27 mouse cellular contexts compared by ENCODE assay signal in genomic region chr15:11204934-11205333, GRCm38 (mm10).
DNase-seq lines count a peak whose midpoint lies in the region; ATAC-seq lines count a peak whose summit lies in the region.
"Had no signal": no experiment of that assay in that cellular context is flagged by ENCODE, and none has a peak within 500 bp of the region (broad histone marks: within the 10 kb centered on the region; RNA-seq: fewer than 3 reads in every experiment).

No protein-coding gene starts in this region.

- H3K9me3 ChIP-seq in midbrain, embryonic 13.5 days: no peaks in the 10 kb centered on the region
- H3K9me3 ChIP-seq: embryonic facial prominence, embryonic 13.5 days; forebrain, embryonic 10.5 days; forebrain, embryonic 13.5 days; G1E; heart, embryonic 12.5 days; heart, embryonic 15.5 days; hindbrain, embryonic 12.5 days; hindbrain, embryonic 15.5 days had no signal

- H3K4me1 ChIP-seq in midbrain, embryonic 13.5 days (replicated peaks): no peaks in the 10 kb centered on the region
- H3K4me1 ChIP-seq: forebrain, embryonic 10.5 days; forebrain, embryonic 13.5 days; heart, embryonic 12.5 days; heart, embryonic 15.5 days; hindbrain, embryonic 12.5 days; hindbrain, embryonic 15.5 days had no signal

- no peaks in the 10 kb centered on the region for H3K36me3 ChIP-seq in midbrain, embryonic 13.5 days
- H3K36me3 ChIP-seq: embryonic facial prominence, embryonic 13.5 days; forebrain, embryonic 10.5 days; G1E; heart, embryonic 12.5 days; heart, embryonic 15.5 days; hindbrain, embryonic 12.5 days; hindbrain, embryonic 15.5 days had no signal

- 84% methylated on average over 3 of the region's 3 CpGs for WGBS in midbrain, embryonic 13.5 days

- H3K9ac ChIP-seq in midbrain, embryonic 13.5 days (replicated peaks): no peak overlapping the region
- H3K9ac ChIP-seq: embryonic facial prominence, embryonic 13.5 days; forebrain, embryonic 13.5 days; heart, embryonic 12.5 days; heart, embryonic 15.5 days; hindbrain, embryonic 12.5 days; hindbrain, embryonic 15.5 days had no signal

- H3K4me2 ChIP-seq in midbrain, embryonic 13.5 days (replicated peaks): no peak overlapping the region
- H3K4me2 ChIP-seq: embryonic facial prominence, embryonic 13.5 days; forebrain, embryonic 13.5 days; heart, embryonic 12.5 days; heart, embryonic 15.5 days; hindbrain, embryonic 12.5 days; hindbrain, embryonic 15.5 days had no signal

- H3K4me3 ChIP-seq in midbrain, embryonic 13.5 days (replicated peaks): no peak overlapping the region
- H3K4me3 ChIP-seq: embryonic facial prominence, embryonic 13.5 days; forebrain, embryonic 10.5 days; forebrain, embryonic 13.5 days; gastrocnemius, adult 2 months; heart, embryonic 12.5 days; heart, embryonic 15.5 days; hindbrain, embryonic 12.5 days; hindbrain, embryonic 15.5 days had no signal

- intact Hi-C loops in gastrocnemius, postnatal 36 days (cut with DNase I): no loop called here
- intact Hi-C loops in heart, postnatal 25 days (cut with DNase I): loop anchor here (10.0 kb wide), 1 partner anchor 90 kb away; no protein-coding TSS in a partner anchor

- no peaks in the 10 kb centered on the region for H3K27me3 ChIP-seq in midbrain, embryonic 13.5 days
- H3K27me3 ChIP-seq: CH12.LX; embryonic facial prominence, embryonic 13.5 days; forebrain, embryonic 13.5 days; heart, embryonic 12.5 days; heart, embryonic 15.5 days; hindbrain, embryonic 12.5 days; hindbrain, embryonic 15.5 days had no signal

- H3K27ac ChIP-seq in midbrain, embryonic 13.5 days: no peak overlapping the region
- H3K27ac ChIP-seq: embryonic facial prominence, embryonic 13.5 days; forebrain, embryonic 10.5 days; forebrain, embryonic 13.5 days; heart, embryonic 15.5 days; hindbrain, embryonic 12.5 days; hindbrain, embryonic 15.5 days had no signal

- DNase-seq in gastrocnemius, adult 18-20 months (ENCODE audit: low spot score): peak; percentile 62
- no peak for DNase-seq in gastrocnemius, postnatal 36 days
- peak; percentile 55 for DNase-seq in heart, adult 8-10 months (ENCODE audit: low spot score)
- DNase-seq in heart, postnatal 25 days (ENCODE audit: low spot score): no peak
- DNase-seq in adipocyte (ENCODE audit: low spot score): peak; percentile 54
- DNase-seq in kidney, postnatal 4 days: no peak
- DNase-seq: adrenal gland, adult 8-10 months; adrenal gland, postnatal 25 days; B cell, adult 2 months; cerebellum, adult 2 months; cerebellum, adult 9-11 months; cerebellum, postnatal 25 days; gastrocnemius, adult 2 months; gastrocnemius, postnatal 14 days; kidney, adult 2 months had no signal

- ATAC-seq in midbrain, embryonic 13.5 days: no peak
- ATAC-seq: forebrain, embryonic 13.5 days; forebrain, embryonic 16.5 days; intestine, postnatal 0 days had no signal

Comparison
In these comparisons a context has a peak if more than half of its experiments do, and no peak if none do; other contexts are left out.
1. DNase-seq: peak in gastrocnemius, adult 18-20 months (single experiment), heart, adult 8-10 months (single experiment) and adipocyte (single experiment); none in gastrocnemius, postnatal 36 days (0 of 2), heart, postnatal 25 days (single experiment) and kidney, postnatal 4 days (0 of 2).